Mouse (Mus musculus): Measurements from ENCODE around the gene Gm11034. TPM values are rescaled to one million over a fixed set of nuclear protein-coding genes. Genes with fewer than 3 reads are reported as not detected.

The Gm11034 gene
- total and polyA plus RNA-seq, 3 experiments = not detected

DNA sequence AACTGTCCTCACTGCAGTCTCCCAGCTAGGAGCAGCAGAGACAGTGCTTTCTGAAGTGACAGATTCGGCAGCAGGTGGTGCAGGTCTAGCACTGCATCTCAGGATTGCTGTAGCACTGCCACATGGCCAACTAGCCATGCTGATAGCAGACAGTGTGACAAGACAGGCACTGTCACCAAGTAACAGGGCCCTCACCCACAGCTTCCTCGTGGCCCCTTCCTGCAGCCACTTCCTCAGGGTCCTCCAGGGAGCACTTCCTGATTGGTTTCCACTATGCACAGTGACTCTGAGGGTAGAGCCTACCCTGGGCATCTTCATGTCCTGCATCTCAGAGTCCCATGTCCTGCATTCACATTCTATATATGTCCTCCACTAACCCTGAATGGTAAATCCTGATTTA is 31.2 kb upstream of the Gm11034 start:
- no peaks in the 10 kb centered on the region for H3K27me3 ChIP-seq (replicated peaks)
- dilution Hi-C loops (cut with MboI; ENCODE audit: extremely low pct_ligation_motif_present, extremely low pct_unique_long_range_greater_than_20kb, low sequenced_read_pairs) (no loop called here), in situ Hi-C loops (cut with MboI; ENCODE audit: low pct_ligation_motif_present, low pct_unique_long_range_greater_than_20kb, low sequenced_read_pairs) (no loop called here)
- H3K4me3 ChIP-seq (replicated peaks in 1 of 3; ENCODE audit: low read depth in 2 of 3, low read length in 2 of 3, poor library complexity in 1 of 3) = no peak overlapping the region
- H3K9me3 ChIP-seq (replicated peaks; ENCODE audit: low read length) = no peaks in the 10 kb centered on the region
- H3K36me3 ChIP-seq (replicated peaks in 1 of 2; ENCODE audit: control insufficient read depth in 1 of 2, insufficient read depth in 1 of 2, low read length in 1 of 2) = peaks cover 12 to 69% of the 10 kb centered on the region in 2 experiments
- no peak for DNase-seq (ENCODE audit: extremely low read depth)
- peaks cover 9% of the 10 kb centered on the region; the same call in 1 of the 2 replicates for H3K79me2 ChIP-seq (replicated peaks; ENCODE audit: control insufficient read depth, extremely low read depth, insufficient read depth, poor library complexity, severe bottlenecking)
- no peak overlapping the region for H3K27ac ChIP-seq (ENCODE audit: insufficient read depth, low read depth)
- peaks cover 4 to 41% of the 10 kb centered on the region in 2 experiments for H3K4me1 ChIP-seq (ENCODE audit: control insufficient read depth in 1 of 2, insufficient read depth in 2 of 2)
- no peak overlapping the region for H3K9ac ChIP-seq (ENCODE audit: insufficient read depth, low read depth)
- no peak for TF ChIP-seq USF2 (conservative IDR thresholded peaks at IDR 0.05; ENCODE audit: low read depth, low read length)
- H3K4me2 ChIP-seq (ENCODE audit: insufficient read depth, low read depth, poor library complexity, severe bottlenecking) = no peak overlapping the region

DNA sequence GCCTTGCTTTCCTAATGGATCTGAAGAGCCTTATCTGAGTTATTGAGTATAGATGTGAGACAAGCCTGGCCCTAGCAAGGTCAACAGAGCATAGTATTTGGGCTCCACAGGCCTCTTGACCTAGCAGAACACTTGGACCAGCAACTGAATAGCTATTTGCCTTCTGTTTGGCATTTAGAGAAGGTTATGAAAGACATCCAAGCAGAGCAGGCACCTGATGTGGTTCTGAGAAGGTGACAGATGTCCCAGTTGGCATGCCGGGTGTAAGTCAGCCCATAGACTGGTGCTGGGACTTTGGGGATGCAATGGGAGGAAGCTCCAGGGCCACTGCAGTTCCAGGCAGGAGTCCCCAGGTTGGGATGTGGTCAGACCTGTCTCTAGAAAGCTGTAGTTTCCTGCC is 28.8 kb upstream of the Gm11034 start:
- TF ChIP-seq TBP (conservative IDR thresholded peaks at IDR 0.05; ENCODE audit: low read depth, low read length) = no peak
- no peak for TF ChIP-seq ETS1 (conservative IDR thresholded peaks at IDR 0.05; ENCODE audit: low read depth, low read length)
- no peak for TF ChIP-seq MAX (IDR thresholded peaks at IDR 0.05; ENCODE audit: low read length)
- TF ChIP-seq POLR2A (IDR thresholded peaks at IDR 0.05; ENCODE audit: low read depth, low read length) = no peak
- Histone ChIP-seq H3K36me3 (replicated peaks in 1 of 2; ENCODE audit: control insufficient read depth in 1 of 2, insufficient read depth in 1 of 2, low read length in 1 of 2) (peaks cover 12 to 48% of the 10 kb centered on the region in 2 experiments), H3K27me3 (replicated peaks) (no peaks in the 10 kb centered on the region), H3K4me3 (replicated peaks in 1 of 3; ENCODE audit: low read depth in 2 of 3, low read length in 2 of 3, poor library complexity in 1 of 3) (no peak overlapping the region), H3K9me3 (replicated peaks; ENCODE audit: low read length) (no peaks in the 10 kb centered on the region), H3K9ac (ENCODE audit: insufficient read depth, low read depth) (no peak overlapping the region), H3K27ac (ENCODE audit: insufficient read depth, low read depth) (no peak overlapping the region), H3K4me1 (ENCODE audit: control insufficient read depth in 1 of 2, insufficient read depth in 2 of 2) (peaks cover 4 to 41% of the 10 kb centered on the region in 2 experiments), H3K4me2 (ENCODE audit: insufficient read depth, low read depth, poor library complexity, severe bottlenecking) (no peak overlapping the region), H3K79me2 (replicated peaks; ENCODE audit: control insufficient read depth, extremely low read depth, insufficient read depth, poor library complexity, severe bottlenecking) (peaks cover 9% of the 10 kb centered on the region; the same call in 1 of the 2 replicates)
- no peak for DNase-seq (ENCODE audit: extremely low read depth)
- dilution Hi-C loops (cut with MboI; ENCODE audit: extremely low pct_ligation_motif_present, extremely low pct_unique_long_range_greater_than_20kb, low sequenced_read_pairs) (no loop called here), in situ Hi-C loops (cut with MboI; ENCODE audit: low pct_ligation_motif_present, low pct_unique_long_range_greater_than_20kb, low sequenced_read_pairs) (no loop called here)

DNA sequence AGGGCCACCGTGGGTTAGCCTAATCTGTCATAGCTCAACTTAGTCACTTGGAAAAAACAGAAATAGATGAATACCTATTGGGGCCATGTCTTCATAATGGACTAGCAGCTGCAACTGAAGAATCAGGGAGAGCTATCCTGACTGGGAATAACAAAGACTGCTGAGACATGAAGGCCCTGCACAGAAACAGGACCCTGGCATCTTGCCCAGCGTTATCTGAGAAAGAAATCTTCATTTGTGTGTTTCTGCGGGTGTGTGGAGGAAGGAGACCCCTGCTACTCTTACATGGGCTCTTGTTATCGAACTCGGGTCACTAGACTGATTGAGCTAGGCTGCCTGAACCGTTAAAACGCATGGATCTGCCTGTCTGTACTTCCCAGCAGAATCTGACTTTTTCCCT is 27.5 kb upstream of the Gm11034 start:
- in situ Hi-C loops (cut with MboI; ENCODE audit: low pct_ligation_motif_present, low pct_unique_long_range_greater_than_20kb, low sequenced_read_pairs) (no loop called here), dilution Hi-C loops (cut with MboI; ENCODE audit: extremely low pct_ligation_motif_present, extremely low pct_unique_long_range_greater_than_20kb, low sequenced_read_pairs) (no loop called here)
- Histone ChIP-seq H3K9me3 (replicated peaks; ENCODE audit: low read length) (no peaks in the 10 kb centered on the region), H3K79me2 (replicated peaks; ENCODE audit: control insufficient read depth, extremely low read depth, insufficient read depth, poor library complexity, severe bottlenecking) (peaks cover 9% of the 10 kb centered on the region; the same call in 1 of the 2 replicates), H3K4me2 (ENCODE audit: insufficient read depth, low read depth, poor library complexity, severe bottlenecking) (peak overlapping the region; percentile 45), H3K4me1 (ENCODE audit: control insufficient read depth in 1 of 2, insufficient read depth in 2 of 2) (peaks cover 4 to 41% of the 10 kb centered on the region in 2 experiments), H3K4me3 (replicated peaks in 1 of 3; ENCODE audit: low read depth in 2 of 3, low read length in 2 of 3, poor library complexity in 1 of 3) (peak overlapping the region; percentile 81 to 92 (median 81)), H3K9ac (ENCODE audit: insufficient read depth, low read depth) (peak overlapping the region; percentile 39), H3K27me3 (replicated peaks) (no peaks in the 10 kb centered on the region), H3K36me3 (replicated peaks in 1 of 2; ENCODE audit: control insufficient read depth in 1 of 2, insufficient read depth in 1 of 2, low read length in 1 of 2) (peaks cover 5 to 35% of the 10 kb centered on the region in 2 experiments), H3K27ac (ENCODE audit: insufficient read depth, low read depth) (no peak overlapping the region)
- DNase-seq (ENCODE audit: extremely low read depth) = no peak
- TF ChIP-seq PAX5 (IDR thresholded peaks at IDR 0.05; ENCODE audit: low read length) (no peak), CTCF (conservative IDR thresholded peaks at IDR 0.05 in 1 of 2, IDR thresholded peaks at IDR 0.05 in 1 of 2; ENCODE audit: low read depth in 2 of 2, low read length in 2 of 2) (no peak), NELFE (IDR thresholded peaks at IDR 0.05; ENCODE audit: low read depth, low read length) (no peak), ZKSCAN1 (IDR thresholded peaks at IDR 0.05; ENCODE audit: borderline replicate concordance, low read depth, low read length) (no peak), MXI1 (IDR thresholded peaks at IDR 0.05; ENCODE audit: low read depth, low read length) (no peak), IRF4 (IDR thresholded peaks at IDR 0.05; ENCODE audit: low read depth, low read length) (no peak), HCFC1 (IDR thresholded peaks at IDR 0.05; ENCODE audit: low read depth, low read length) (no peak), CHD2 (IDR thresholded peaks at IDR 0.05; ENCODE audit: low read length) (no peak), ELF1 (IDR thresholded peaks at IDR 0.05; ENCODE audit: low read depth, low read length) (no peak), ZNF384 (IDR thresholded peaks at IDR 0.05; ENCODE audit: low read depth, low read length) (no peak), KAT2A (IDR thresholded peaks at IDR 0.05; ENCODE audit: insufficient replicate concordance, low read length) (no peak)

All from CH12.LX (cell line).